Mouse (Mus musculus): ENCODE data around the gene Kif26a.

The Kif26a gene

GRCm38 (mm10) chr12:112129300-112129856 is 16.6 kb upstream of the Kif26a start:
- no peak for ATAC-seq (ENCODE audit: insufficient number of reproducible peaks, low FRiP score, low TSS enrichment)

DNA sequence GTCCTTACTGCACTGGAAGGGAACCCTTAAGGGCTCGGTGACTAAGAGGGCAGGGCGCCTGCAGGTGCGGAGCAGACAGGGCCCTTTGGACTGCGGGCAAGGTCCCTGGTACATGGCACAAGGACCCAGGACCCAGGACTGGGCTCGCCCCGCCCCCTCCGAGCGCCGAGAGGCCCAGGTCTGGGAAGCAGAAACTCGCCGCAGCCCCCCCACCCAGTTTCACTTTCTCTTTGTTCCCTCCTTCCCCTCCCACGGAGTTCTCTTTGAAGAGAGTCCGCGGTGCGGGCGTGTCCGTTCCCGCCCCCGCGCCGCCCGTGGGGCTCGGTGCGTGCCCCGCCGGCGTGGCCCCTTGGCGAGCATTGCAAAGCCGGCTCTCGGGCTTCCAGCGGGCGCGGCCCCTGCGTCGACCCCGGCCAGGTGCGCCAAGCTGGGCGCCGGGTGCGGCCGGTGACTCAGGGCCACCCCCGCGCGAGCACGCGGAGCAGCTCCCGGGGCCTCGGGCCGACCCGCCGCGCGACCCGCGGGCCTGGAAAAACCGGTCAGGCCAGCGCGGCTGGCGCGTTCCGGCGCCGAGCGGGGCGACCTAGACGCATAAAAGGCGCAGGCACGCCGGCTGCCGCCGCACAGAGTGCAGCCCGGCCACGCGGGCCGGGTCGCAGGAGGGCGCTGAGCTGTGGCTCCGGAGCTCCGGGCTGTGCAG is 15.7 kb upstream of the Kif26a start:
- no peak for ATAC-seq (ENCODE audit: insufficient number of reproducible peaks, low FRiP score, low TSS enrichment)

- ATAC-seq (ENCODE audit: insufficient number of reproducible peaks, low FRiP score, low TSS enrichment) = no peak
Observed at GRCm38 (mm10) chr12:112130957-112131356, 15.1 kb upstream of the Kif26a start.

- no peak for ATAC-seq (ENCODE audit: insufficient number of reproducible peaks, low FRiP score, low TSS enrichment)
Observed at GRCm38 (mm10) chr12:112140231-112140630, 5.8 kb upstream of the Kif26a start.

DNA sequence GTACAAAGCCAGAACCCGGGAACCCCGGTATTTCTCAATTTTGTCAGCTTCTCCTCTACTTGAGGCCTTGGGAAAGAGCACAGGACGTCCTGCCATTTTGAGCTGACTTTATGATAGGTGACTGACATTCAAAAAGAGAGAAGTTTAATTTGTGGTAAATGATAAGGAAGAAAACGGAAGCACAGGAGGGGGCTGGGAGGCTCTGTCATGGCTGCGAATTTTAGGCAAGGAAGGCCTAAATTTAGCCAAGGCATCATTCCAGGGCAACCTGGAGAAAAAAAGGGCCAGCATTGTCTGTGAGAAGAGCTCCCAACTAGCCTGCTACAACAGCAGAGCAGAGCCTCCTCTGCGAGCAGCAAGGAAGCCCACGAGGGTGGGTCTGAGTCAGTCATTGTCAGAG is 5.3 kb upstream of the Kif26a start:
- ATAC-seq (ENCODE audit: insufficient number of reproducible peaks, low FRiP score, low TSS enrichment) = no peak

GRCm38 (mm10) chr12:112141300-112141699 is 4.7 kb upstream of the Kif26a start:
- no peak for ATAC-seq (ENCODE audit: insufficient number of reproducible peaks, low FRiP score, low TSS enrichment)

DNA sequence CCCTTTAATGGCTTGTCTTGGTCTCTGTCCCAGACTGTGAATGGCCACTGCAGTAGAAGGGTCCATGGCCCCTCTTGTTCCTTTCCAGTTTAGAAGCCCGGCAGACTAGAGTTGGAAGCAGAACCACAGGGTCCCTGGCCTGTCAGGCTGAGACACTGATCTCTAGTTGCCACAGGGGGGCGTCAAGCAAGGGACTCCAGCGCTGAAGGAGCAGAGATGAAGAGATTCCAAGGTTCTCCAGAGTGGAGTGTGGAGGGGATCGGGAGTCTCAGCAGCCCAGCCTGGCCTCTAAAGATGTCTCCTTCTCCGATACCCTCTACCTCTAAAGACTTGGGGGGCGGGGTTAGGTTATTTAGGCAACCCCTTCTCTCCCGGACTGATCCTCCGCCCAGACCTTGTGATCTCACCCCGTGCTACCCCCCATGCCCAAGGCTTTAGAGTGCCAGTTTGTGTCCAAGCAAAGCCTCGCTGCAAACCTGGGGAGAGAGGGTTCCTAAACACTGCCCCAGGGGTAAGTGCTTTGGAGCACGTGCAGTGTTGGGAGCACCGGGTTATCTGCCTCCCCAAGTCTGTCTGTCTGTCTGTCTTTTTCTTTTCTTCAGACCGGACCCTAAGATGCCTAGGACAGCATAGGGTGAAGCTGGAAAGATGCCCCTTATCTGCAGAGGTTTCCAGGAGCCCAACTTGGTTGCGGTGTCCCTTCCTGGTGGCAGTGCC is 2.7 kb upstream of the Kif26a start:
- ATAC-seq (ENCODE audit: insufficient number of reproducible peaks, low FRiP score, low TSS enrichment) = no peak

DNA sequence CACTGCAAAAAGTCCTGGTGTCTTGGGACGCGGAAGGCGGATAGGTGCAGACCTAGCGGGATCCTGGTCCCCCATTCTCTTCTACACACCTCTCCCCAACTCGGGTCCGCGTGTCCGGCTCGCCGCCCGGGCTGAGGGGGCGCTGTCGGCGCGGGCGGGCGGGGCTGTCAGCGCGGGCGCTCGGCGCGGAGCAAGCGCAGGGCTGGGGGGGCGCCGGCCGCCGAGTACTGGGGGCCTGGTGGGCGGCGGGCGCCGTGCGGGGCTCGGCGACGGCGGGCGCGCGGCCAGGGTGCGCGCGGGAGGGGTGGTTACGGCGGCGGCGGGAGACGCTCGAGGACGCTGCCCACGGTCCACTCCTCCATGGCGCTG is 2.2 kb upstream of the Kif26a start:
- ATAC-seq (ENCODE audit: insufficient number of reproducible peaks, low FRiP score, low TSS enrichment) = no peak

- no peak for ATAC-seq (ENCODE audit: insufficient number of reproducible peaks, low FRiP score, low TSS enrichment)
Observed at GRCm38 (mm10) chr12:112144377-112145115, 1.5 kb upstream of the Kif26a start.

DNA sequence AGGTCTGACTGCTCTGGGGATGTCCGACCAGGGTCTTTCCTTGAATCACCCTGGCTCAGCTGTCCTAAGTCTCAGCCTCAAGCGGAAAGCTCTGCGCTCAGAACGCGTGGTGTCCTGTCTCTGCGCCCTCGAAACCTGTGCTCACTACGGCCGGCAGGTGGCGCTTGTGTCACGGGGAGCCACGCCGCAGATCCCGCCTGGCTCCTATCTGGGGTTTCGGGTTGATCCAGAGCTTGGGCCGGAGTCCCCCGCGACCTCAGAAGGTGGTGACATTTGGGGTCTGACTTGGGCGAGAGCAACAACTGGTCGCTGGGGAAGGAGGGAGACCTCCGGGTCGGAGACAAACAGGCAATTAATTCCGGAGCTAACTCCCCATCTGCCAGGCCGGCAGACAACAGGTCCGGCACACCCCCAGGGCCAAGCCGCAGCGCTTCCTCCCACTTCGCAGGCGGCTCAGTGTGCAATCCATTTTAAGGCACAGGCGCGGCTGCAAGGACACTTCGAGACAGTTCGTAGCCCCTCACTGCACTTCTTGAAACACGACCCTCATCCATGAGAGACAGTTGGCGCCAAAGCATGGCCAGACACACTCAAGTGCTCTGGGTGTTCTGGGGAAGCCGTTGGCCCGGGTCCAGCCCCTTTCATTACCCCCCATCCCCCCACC is 665 bp upstream of the Kif26a start:
- ATAC-seq (ENCODE audit: insufficient number of reproducible peaks, low FRiP score, low TSS enrichment) = peak; percentile 14

GRCm38 (mm10) chr12:112147365-112147764 is 1.4 kb downstream of the Kif26a start:
- no peak for ATAC-seq (ENCODE audit: insufficient number of reproducible peaks, low FRiP score, low TSS enrichment)

GRCm38 (mm10) chr12:112150011-112150410 is 4.0 kb downstream of the Kif26a start:
- no peak for ATAC-seq (ENCODE audit: insufficient number of reproducible peaks, low FRiP score, low TSS enrichment)

GRCm38 (mm10) chr12:112151244-112151979 is 5.4 kb downstream of the Kif26a start:
- no peak for ATAC-seq (ENCODE audit: insufficient number of reproducible peaks, low FRiP score, low TSS enrichment)

GRCm38 (mm10) chr12:112151980-112152362 is 6.0 kb downstream of the Kif26a start:
- ATAC-seq (ENCODE audit: insufficient number of reproducible peaks, low FRiP score, low TSS enrichment) = no peak

DNA sequence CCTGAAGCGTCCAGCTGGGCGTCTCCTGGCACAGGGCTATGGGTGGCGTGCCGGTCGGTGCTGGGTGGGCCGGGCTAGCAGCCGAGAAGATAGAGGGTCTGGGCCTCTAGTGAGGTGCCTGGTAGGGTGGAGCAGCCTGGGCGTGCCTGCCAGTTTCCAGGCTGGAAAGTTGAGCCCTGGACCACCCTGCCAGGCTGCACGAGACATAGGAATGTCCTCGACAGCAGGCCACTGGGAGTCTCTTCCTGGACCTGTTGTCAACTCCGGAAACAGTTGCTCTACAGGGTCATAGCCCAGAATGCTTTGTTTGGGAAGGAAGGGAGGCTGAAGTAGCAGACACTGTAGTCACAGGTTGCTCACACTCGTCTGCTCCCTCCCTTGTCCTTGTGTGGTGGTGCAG is 7.6 kb downstream of the Kif26a start:
- no peak for ATAC-seq (ENCODE audit: insufficient number of reproducible peaks, low FRiP score, low TSS enrichment)

- ATAC-seq (ENCODE audit: insufficient number of reproducible peaks, low FRiP score, low TSS enrichment) = no peak
Observed at GRCm38 (mm10) chr12:112154476-112154875, 8.5 kb downstream of the Kif26a start.

DNA sequence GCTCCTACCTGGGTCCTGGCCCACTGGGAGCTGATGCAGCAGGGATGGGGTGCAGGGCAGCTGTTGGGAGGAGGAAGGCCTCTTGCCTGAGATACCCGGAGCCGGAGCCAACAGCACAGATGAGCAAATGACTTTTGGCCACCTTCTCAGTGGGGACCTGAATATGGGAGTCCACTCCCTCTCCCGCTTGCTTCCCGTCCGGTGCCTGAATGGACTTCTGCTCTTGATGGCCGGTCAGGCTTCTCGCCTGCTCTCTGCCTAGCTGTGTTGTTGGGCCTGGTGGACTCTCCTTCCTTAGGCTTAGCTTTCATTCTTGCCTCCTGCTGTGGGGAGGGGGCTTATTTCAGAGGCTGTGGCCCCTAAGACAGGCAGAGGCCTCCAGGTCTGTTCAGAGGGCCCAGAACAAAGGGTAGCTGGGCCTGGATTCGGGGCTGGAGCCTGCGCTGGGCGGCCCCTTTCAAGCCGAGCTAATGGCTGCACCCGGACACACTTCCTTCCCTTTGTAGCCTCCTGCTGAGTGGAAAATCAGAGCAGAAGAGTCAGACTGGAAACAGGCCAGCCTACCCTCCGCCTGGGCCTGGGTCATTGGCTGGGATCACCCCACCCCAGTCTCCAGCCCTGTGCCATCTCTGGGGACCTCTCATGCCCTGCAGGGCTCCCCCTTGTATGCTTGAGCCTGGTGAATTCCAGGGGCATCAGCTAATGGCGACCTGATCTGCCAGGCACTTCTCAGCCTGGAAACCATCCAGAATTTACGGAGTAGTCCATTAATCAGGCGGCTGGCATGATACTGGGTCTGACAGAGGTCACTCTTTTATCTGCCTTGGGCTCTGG is 9.4 kb downstream of the Kif26a start:
- no peak for ATAC-seq (ENCODE audit: insufficient number of reproducible peaks, low FRiP score, low TSS enrichment)

GRCm38 (mm10) chr12:112156804-112157203 is 10.8 kb downstream of the Kif26a start:
- no peak for ATAC-seq (ENCODE audit: insufficient number of reproducible peaks, low FRiP score, low TSS enrichment)

- ATAC-seq (ENCODE audit: insufficient number of reproducible peaks, low FRiP score, low TSS enrichment) = no peak
Observed at GRCm38 (mm10) chr12:112158246-112158645, 12.2 kb downstream of the Kif26a start.
